Mouse (Mus musculus) limb, embryonic 14.5 days (tissue): ENCODE results near the gene Dcaf4. TPM values are rescaled to one million over a fixed set of nuclear protein-coding genes. Genes with fewer than 3 reads are reported as not detected.

Experiments
- ATAC-seq: fragments of 200-750 bp; cut with Nextera tagmentation; 2 replicates; pipeline ENCODE4 v1.8.0; 2017; ENCODE audit warnings: low read depth, moderate number of reproducible peaks, moderate TSS enrichment; ENCODE audit not compliant: low FRiP score
- DNase-seq: peaks from one replicate; pipeline ENCODE4 v3.0.0-alpha.2; 2015; ENCODE audit warnings: low spot score
- H3K27ac ChIP-seq: fragments of 300-500 bp; sonication (generic); replicated peaks from 2 replicates; pipeline ENCODE4 v1.5.1; 2014; ENCODE audit warnings: low read depth, mild to moderate bottlenecking, low read length, moderate library complexity, mixed read lengths
- H3K27me3 ChIP-seq: fragments of 300-500 bp; sonication (generic); 2 replicates; pipeline ENCODE4 v1.6.1; 2014; ENCODE audit warnings: low read length, mixed read lengths; ENCODE audit not compliant: control insufficient read depth, insufficient read depth
- H3K36me3 ChIP-seq: fragments of 300-500 bp; sonication (generic); 2 replicates; pipeline ENCODE4 v1.6.1; 2014; ENCODE audit warnings: mild to moderate bottlenecking, low read length, moderate library complexity, mixed read lengths; ENCODE audit not compliant: control insufficient read depth, insufficient read depth
- H3K4me1 ChIP-seq: fragments of 300-500 bp; sonication (generic); 2 replicates; pipeline ENCODE4 v1.6.1; 2014; ENCODE audit warnings: antibody characterized with exemption, low read length, mixed read lengths; ENCODE audit not compliant: control insufficient read depth, insufficient read depth
- H3K4me2 ChIP-seq: fragments of 300-500 bp; sonication (generic); replicated peaks from 2 replicates; pipeline ENCODE4 v1.6.1; 2014; ENCODE audit warnings: low read depth, mild to moderate bottlenecking, low read length, moderate library complexity; ENCODE audit not compliant: severe bottlenecking
- H3K4me3 ChIP-seq: fragments of 300-500 bp; sonication (generic); replicated peaks from 2 replicates; pipeline ENCODE4 v1.5.1; 2014; ENCODE audit warnings: low read length
- H3K9ac ChIP-seq: fragments of 300-500 bp; sonication (generic); 2 replicates; pipeline ENCODE4 v1.6.1; 2014; ENCODE audit warnings: mild to moderate bottlenecking, low read depth, low read length, moderate library complexity; ENCODE audit not compliant: severe bottlenecking
- H3K9me3 ChIP-seq: fragments of 300-500 bp; sonication (generic); 2 replicates; pipeline ENCODE4 v1.6.1; 2016; ENCODE audit warnings: low read length; ENCODE audit not compliant: control insufficient read depth
- POLR2A ChIP-seq: fragments of 200-500 bp; IDR thresholded peaks from 2 replicates; pipeline ENCODE4 v1.8.0; 2012; ENCODE audit warnings: inconsistent platforms, mild to moderate bottlenecking, moderate library complexity, borderline replicate concordance; ENCODE audit not compliant: insufficient read depth, insufficient read length; ENCODE audit errors: extremely low read depth
- WGBS: fragments of 180-500 bp; shearing (Covaris S2); extraction: QIAGEN DNeasy Blood & Tissue Kit; methylation state at CpG from one replicate; pipeline ENCODE4 v1.1.7; 2014; 5-methylcytosine and 5-hydroxymethylcytosine counted together
- polyA plus RNA-seq, 2 experiments: library from polyadenylated mRNA; depleted of rRNA in 1 of 2; stranded (reverse) in 1 of 2; unstranded in 1 of 2; fragments of >200 nt; fragmentation: Nextera tagmentation in 1 of 2; extraction: Ambion mirVana in 1 of 2; gene quantifications; 2 replicates each; pipeline versions ENCODE4 v1.2.1 to v1.2.3; 2012 to 2014

Gene Dcaf4
- polyA plus RNA-seq, 2 experiments, result 40.1 to 49.5 TPM

GRCm38 (mm10) chr12:83489748-83490147 lies 30.5 kb upstream of the Dcaf4 start:
- H3K4me1 ChIP-seq, result peaks cover 13% of the 10 kb centered on the region

GRCm38 (mm10) chr12:83491609-83492008 lies 28.7 kb upstream of the Dcaf4 start:
- Histone ChIP-seq H3K9me3 (no peaks in the 10 kb centered on the region), H3K27ac (no peak overlapping the region), H3K36me3 (no peaks in the 10 kb centered on the region), H3K4me2 (no peak overlapping the region), H3K4me3 (no peak overlapping the region), H3K9ac (no peak overlapping the region), H3K4me1 (peaks cover 11% of the 10 kb centered on the region), H3K27me3 (0 out of 2 replicates have a peak, but pooled peaks cover 6% of the 10 kb centered on the region)
- WGBS, result 62% methylated on average over 1 of the region's 1 CpGs
- ATAC-seq, result no peak
- DNase-seq, result no peak
- no peak for TF ChIP-seq POLR2A

More at GRCm38 (mm10) chr12:83489748-83490147, 30.5 kb upstream of the Dcaf4 start:
- Histone ChIP-seq H3K9me3 (no peaks in the 10 kb centered on the region), H3K36me3 (no peaks in the 10 kb centered on the region), H3K9ac (no peak overlapping the region), H3K27ac (no peak overlapping the region), H3K27me3 (peaks cover 19% of the 10 kb centered on the region), H3K4me3 (no peak overlapping the region), H3K4me2 (no peak overlapping the region)
- no peak for DNase-seq
- TF ChIP-seq POLR2A, result no peak
- 27% methylated on average over 2 of the region's 2 CpGs for WGBS
- ATAC-seq, result no peak

DNA sequence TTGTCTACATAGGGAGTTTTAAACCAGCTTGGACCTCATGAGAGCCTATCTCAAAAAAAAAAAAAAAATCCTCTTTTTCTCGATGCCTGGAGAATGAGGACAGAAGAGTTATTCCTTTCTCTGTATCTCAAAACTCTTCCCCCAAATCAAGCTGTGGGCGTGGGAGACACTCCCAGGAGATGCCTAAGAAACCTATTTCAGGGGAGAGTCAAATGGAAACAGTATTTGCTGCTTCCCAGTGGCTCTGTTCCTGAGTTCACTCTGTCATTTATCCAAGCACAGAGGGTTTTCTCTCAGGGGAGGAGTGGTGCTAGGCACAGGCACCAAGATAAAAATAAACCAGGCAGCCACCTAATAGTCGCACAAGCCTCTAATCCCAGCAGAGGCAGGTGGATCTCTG lies 27.5 kb upstream of the Dcaf4 start:
- ATAC-seq (no peak), DNase-seq (no peak)
- Histone ChIP-seq H3K27ac (no peak overlapping the region), H3K4me3 (no peak overlapping the region), H3K9ac (no peak overlapping the region), H3K36me3 (no peaks in the 10 kb centered on the region), H3K4me1 (peaks cover 11% of the 10 kb centered on the region), H3K27me3 (0 out of 2 replicates have a peak, but pooled peaks cover 6% of the 10 kb centered on the region), H3K4me2 (no peak overlapping the region), H3K9me3 (no peaks in the 10 kb centered on the region)
- WGBS, result 73% methylated on average over 3 of the region's 3 CpGs
- TF ChIP-seq POLR2A, result no peak

DNA sequence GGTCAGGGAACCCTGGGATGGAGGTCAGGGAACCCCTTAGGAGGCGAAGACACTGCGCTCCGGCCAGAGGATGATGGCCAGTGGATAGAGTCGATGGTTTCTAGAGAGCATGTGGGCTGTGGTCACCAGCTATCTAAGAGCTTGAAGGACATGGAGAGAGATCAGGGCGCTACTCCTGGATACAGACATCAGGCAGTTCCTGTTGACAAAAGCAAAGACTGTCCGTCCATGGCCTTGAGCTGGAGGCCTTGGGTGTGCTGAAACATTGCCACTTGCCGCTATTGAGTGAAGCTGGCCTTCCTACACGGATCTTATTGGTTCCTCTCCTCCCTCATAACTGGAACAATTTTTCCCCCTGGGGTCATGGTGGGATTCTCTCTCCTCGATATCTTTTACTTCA lies 26.1 kb upstream of the Dcaf4 start:
- Histone ChIP-seq H3K9ac (no peak overlapping the region), H3K27me3 (no peaks in the 10 kb centered on the region), H3K4me3 (no peak overlapping the region), H3K9me3 (no peaks in the 10 kb centered on the region), H3K4me1 (no peaks in the 10 kb centered on the region), H3K27ac (no peak overlapping the region), H3K36me3 (no peaks in the 10 kb centered on the region), H3K4me2 (no peak overlapping the region)
- WGBS, result 90% methylated on average over 9 of the region's 9 CpGs
- ATAC-seq, result no peak
- TF ChIP-seq POLR2A, result no peak
- DNase-seq, result no peak

- no peak for ATAC-seq
- 64% methylated on average over 4 of the region's 4 CpGs for WGBS
- TF ChIP-seq POLR2A, result no peak
Measured at GRCm38 (mm10) chr12:83495248-83495960, 24.9 kb upstream of the Dcaf4 start.

DNA sequence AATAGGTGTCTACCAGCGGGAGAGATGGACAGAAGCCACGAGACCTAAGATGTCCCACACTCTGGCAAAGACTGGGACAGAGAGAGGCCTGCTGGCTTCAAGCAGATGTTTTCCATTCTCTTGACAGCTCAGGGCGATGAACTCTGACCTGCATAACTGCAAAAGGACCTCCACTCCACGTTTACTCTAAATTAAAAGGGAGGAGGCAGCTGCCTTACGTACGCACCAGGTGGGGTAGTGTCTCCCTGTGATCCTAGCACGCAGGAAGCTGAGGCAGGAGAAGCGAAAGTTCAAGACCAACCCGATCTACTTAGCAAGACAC lies 24.3 kb upstream of the Dcaf4 start:
- no peak overlapping the region for H3K4me3 ChIP-seq
- ATAC-seq (no peak), DNase-seq (no peak)
- WGBS, result 41% methylated on average over 9 of the region's 9 CpGs
- no peak overlapping the region for H3K4me2 ChIP-seq
- no peaks in the 10 kb centered on the region for H3K4me1 ChIP-seq
- H3K36me3 ChIP-seq, result no peaks in the 10 kb centered on the region
- H3K27me3 ChIP-seq, result no peaks in the 10 kb centered on the region
- H3K27ac ChIP-seq, result no peak overlapping the region
- H3K9me3 ChIP-seq, result no peaks in the 10 kb centered on the region
- H3K9ac ChIP-seq, result no peak overlapping the region
- TF ChIP-seq POLR2A, result no peak

More at GRCm38 (mm10) chr12:83495248-83495960, 24.9 kb upstream of the Dcaf4 start:
- Histone ChIP-seq H3K4me3 (no peak overlapping the region), H3K27me3 (no peaks in the 10 kb centered on the region), H3K4me2 (no peak overlapping the region), H3K27ac (no peak overlapping the region), H3K4me1 (no peaks in the 10 kb centered on the region), H3K9ac (no peak overlapping the region), H3K9me3 (no peaks in the 10 kb centered on the region), H3K36me3 (no peaks in the 10 kb centered on the region)
- no peak for DNase-seq
